ENCODE assay signal across 7 mouse cellular contexts in the genomic region with DNA sequence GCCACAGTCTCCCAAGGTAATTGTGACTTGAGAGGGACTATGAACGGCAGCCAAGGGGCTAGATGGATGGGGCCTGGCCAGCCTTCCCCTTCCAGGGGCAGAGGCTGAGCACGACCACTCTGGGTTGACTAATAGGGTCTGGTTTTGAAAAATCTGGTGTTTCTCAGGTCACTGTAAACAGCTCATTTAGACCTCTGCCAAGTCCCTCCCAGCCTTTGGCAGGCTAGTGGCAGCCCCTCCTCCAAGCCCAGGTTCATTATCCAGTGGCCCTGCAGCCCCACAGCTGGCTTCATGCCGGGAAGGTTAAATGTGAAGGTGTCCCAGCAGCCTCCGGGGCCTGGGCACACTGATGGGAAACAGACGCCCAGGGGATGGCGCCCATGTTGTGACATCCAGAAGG.
DNase-seq lines count a peak whose midpoint lies in the region; ATAC-seq and TF ChIP-seq lines count a peak whose summit lies in the region.

No protein-coding gene starts in this region.

- H3K9ac ChIP-seq in forebrain, embryonic 12.5 days: no peak overlapping the region

- no peak overlapping the region for H3K4me2 ChIP-seq in forebrain, embryonic 12.5 days

- WGBS in forebrain, embryonic 12.5 days: 27% methylated on average over 6 of the region's 6 CpGs

- TF ChIP-seq CTCF in left cerebral cortex, adult 2 months (IDR thresholded peaks at IDR 0.05): no peak

- H3K27ac ChIP-seq in forebrain, embryonic 12.5 days: peak overlapping the region; percentile 14; the same call in 1 of the 2 replicates
- H3K27ac ChIP-seq in left cerebral cortex, adult 2 months: no peak overlapping the region

- intact Hi-C loops in left cerebral cortex, adult 2 months (cut with DNase I): no loop called here

- H3K36me3 ChIP-seq in forebrain, embryonic 12.5 days (replicated peaks): no peaks in the 10 kb centered on the region

- no peak overlapping the region for H3K4me3 ChIP-seq in forebrain, embryonic 12.5 days (replicated peaks)
- H3K4me3 ChIP-seq in left cerebral cortex, adult 2 months: no peak overlapping the region

- DNase-seq in right cerebral cortex, postnatal 4 days: peak; percentile 18
- no peak for DNase-seq in right cerebral cortex, adult 2 months (ENCODE audit: low spot score in 2 of 2)
- peak; percentile 51 to 69 for DNase-seq in kidney, postnatal 36 days
- DNase-seq in yolk sac, embryonic 10.5 days (ENCODE audit: low spot score): peak; percentile 15
- DNase-seq in left cerebral cortex, adult 8-10 months (ENCODE audit: low spot score in 2 of 2): no peak
- DNase-seq in left cerebral cortex, adult 2 months (ENCODE audit: extremely low spot score in 1 of 2, low spot score in 2 of 2): no peak

- H3K4me1 ChIP-seq in forebrain, embryonic 12.5 days: peaks cover 39% of the 10 kb centered on the region

- H3K27me3 ChIP-seq in forebrain, embryonic 12.5 days: peaks cover 56% of the 10 kb centered on the region

- H3K9me3 ChIP-seq in forebrain, embryonic 12.5 days: no peaks in the 10 kb centered on the region

- peak; percentile 74 for ATAC-seq in forebrain, embryonic 12.5 days (ENCODE audit: low FRiP score)

Comparison
In these comparisons a context has a peak if more than half of its experiments do, and no peak if none do; other contexts are left out.
1. DNase-seq: peak in right cerebral cortex, postnatal 4 days (single experiment), kidney, postnatal 36 days (2 of 2) and yolk sac, embryonic 10.5 days (single experiment); none in right cerebral cortex, adult 2 months (0 of 2), left cerebral cortex, adult 8-10 months (0 of 2) and left cerebral cortex, adult 2 months (0 of 2).